Mouse (Mus musculus): ENCODE results near the gene Dtnb.

GRCm38 (mm10) chr12:3683041-3683440 is 110.9 kb downstream of the Dtnb start:
- TF ChIP-seq CTCF (IDR thresholded peaks at IDR 0.05; ENCODE audit: low read depth) (no peak), EP300 (optimal IDR thresholded peaks at IDR 0.05) (no peak)

All from stomach, postnatal 0 days (tissue).